Mouse (Mus musculus): Measurements from ENCODE around the gene Spns2. TPM values are rescaled to one million over a fixed set of nuclear protein-coding genes. Genes with fewer than 3 reads are reported as not detected.

Gene Spns2
- polyA plus RNA-seq, 1 experiment from 2014 or later = 11.6 TPM

Other genes with a start within 250 kb of the Spns2 start
- gene Slc13a5, start 222.7 kb downstream of the Spns2 start, polyA plus RNA-seq (2015; fragmentation: Nextera tagmentation; extraction: Ambion mirVana) = 1.4 and 2.8 TPM in 2 replicates
- 2.0 and 2.1 TPM in 2 replicates for gene Xaf1, start 188.3 kb downstream of the Spns2 start, polyA plus RNA-seq (2015; fragmentation: Nextera tagmentation; extraction: Ambion mirVana)
- gene Fbxo39, start 175.5 kb downstream of the Spns2 start, polyA plus RNA-seq (2015; fragmentation: Nextera tagmentation; extraction: Ambion mirVana) = not detected in 2 replicates
- 9.7 and 11.2 TPM in 2 replicates for gene Tekt1, start 127.5 kb downstream of the Spns2 start, polyA plus RNA-seq (2015; fragmentation: Nextera tagmentation; extraction: Ambion mirVana)
- gene Smtnl2, start 78.2 kb downstream of the Spns2 start, polyA plus RNA-seq (2015; fragmentation: Nextera tagmentation; extraction: Ambion mirVana) = 8.1 and 9.3 TPM in 2 replicates
- not detected in 2 replicates for gene Ggt6, start 54.4 kb downstream of the Spns2 start, polyA plus RNA-seq (2015; fragmentation: Nextera tagmentation; extraction: Ambion mirVana)
- 67.5 and 69.4 TPM in 2 replicates for gene Mybbp1a, start 48.5 kb downstream of the Spns2 start, polyA plus RNA-seq (2015; fragmentation: Nextera tagmentation; extraction: Ambion mirVana)
- 0.04 TPM in 1 of 2 replicates, not detected in the other for gene Spns3, start 60.6 kb upstream of the Spns2 start, polyA plus RNA-seq (2015; fragmentation: Nextera tagmentation; extraction: Ambion mirVana)
- gene Ube2g1, start 117.4 kb upstream of the Spns2 start, polyA plus RNA-seq (2015; fragmentation: Nextera tagmentation; extraction: Ambion mirVana) = 81.8 and 83.3 TPM in 2 replicates
- gene Ankfy1, start 200.1 kb upstream of the Spns2 start, polyA plus RNA-seq (2015; fragmentation: Nextera tagmentation; extraction: Ambion mirVana) = 28.2 and 31.8 TPM in 2 replicates